Mouse (Mus musculus): ENCODE results near the gene Kif6. TPM values are rescaled to one million over a fixed set of nuclear protein-coding genes. Genes with fewer than 3 reads are reported as not detected.

Gene Kif6
- total RNA-seq, 4 experiments from 2014 or later: 3.8 to 5.6 (median 4.3) TPM

DNA sequence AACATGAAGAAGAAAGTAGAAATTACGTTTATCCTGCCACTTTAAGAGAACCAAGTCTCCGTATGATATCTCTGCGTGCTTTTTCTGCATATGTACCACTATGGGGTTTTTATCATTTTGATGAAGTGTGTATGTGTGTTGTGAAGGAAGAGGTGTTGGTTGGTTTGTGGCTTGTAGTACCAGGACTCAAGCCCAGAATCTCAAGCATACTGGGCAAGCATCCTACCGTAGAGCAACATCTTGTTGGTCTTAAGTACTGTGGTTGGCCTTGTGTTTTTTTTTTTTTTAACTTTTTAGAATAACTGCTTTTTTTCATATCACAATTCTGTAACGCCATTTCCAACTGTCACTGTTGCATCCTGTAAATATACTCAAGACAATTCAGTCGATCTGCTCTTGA, 277.5 kb downstream of the Kif6 start:
- no peak for DNase-seq (ENCODE audit: low spot score in 2 of 2)

GRCm38 (mm10) chr17:49894471-49894870, 279.5 kb downstream of the Kif6 start:
- DNase-seq (ENCODE audit: low spot score in 2 of 2): no peak

- DNase-seq (ENCODE audit: low spot score in 2 of 2): peak; percentile 36 to 81
These were observed 284.0 kb downstream of the Kif6 start for GRCm38 (mm10) chr17:49898849-49899331.

DNA sequence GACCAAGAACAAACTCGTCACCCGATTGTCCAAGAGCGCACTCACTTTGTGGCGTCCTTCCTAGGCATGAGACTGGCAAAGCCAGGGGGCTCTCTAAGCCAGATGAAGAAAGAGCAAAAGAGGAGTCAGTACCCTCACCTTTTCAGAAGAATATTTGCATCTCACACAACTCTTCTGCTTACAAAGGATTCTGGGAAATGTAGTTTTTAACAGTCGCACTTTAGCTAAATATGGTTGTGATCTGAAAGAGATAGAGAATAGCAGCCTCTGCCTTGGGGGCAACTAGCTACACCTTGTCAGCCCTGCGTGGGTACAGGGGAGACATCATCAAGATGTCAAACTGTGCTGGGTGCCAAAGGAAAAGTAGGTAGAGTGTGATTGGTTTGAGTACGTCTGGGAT, 287.7 kb downstream of the Kif6 start:
- DNase-seq (ENCODE audit: low spot score in 2 of 2): no peak

DNA sequence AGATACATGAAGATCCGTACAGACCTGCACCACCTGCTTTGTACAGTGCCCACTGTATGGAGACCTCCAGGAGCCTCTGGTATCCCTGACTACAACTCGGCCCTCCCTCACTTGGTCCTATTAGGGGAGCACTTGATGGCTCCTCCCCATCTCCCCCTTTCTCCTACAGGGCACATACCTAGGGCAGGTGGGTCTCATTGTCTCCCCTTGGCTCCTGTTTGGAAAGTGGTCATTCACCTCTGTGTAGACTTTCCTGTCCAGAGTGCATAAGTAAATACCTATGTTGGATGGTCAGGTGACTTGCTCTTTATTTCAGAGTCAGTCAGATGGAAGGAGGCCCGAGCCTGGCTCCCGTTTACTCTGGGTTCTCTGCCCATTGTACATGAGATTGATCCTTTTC, 308.5 kb downstream of the Kif6 start:
- DNase-seq (ENCODE audit: low spot score in 2 of 2): no peak

DNA sequence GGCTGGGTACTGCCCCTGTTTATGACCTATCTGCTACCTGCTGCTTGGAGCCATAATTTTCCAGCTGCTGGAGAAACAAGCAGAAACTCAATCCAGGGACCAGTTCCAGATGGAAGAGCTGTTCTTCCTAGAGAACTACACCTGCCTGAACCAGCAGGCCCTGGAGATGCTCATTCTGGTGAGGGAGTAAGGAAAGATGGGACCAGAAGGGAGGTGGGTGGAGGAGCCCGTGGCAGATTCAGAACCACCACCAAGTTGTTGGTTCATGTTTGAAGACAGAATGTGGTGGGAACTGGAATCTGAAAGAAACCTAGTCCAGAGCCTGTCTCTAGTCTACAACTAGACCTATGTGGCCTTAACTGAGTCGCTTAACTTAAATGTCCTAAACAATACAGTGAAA, 312.7 kb downstream of the Kif6 start:
- DNase-seq (ENCODE audit: low spot score in 2 of 2): peak in 1 of 2 experiments; percentile 32

- no peak for DNase-seq (ENCODE audit: low spot score in 2 of 2)
These were observed 318.9 kb downstream of the Kif6 start for GRCm38 (mm10) chr17:49933806-49934205.

DNA sequence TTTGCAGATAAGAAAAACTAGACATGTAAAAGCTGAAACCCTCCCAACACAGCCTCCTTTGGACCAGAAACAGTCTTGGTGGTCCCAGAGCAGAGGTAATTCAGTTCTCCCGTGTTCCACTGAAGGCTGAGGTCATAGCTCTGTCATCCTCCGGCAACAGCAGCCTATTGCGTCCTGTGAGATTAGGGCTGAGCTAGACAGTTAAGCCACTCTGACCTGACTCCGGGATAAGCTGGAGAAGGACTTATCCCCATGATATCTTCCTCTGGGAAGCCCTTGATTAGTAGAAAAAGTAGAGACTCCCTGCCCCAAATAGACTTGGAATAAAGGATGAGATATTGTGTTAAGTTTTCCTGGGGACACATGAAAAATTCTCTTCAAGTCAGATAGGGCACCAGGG, 319.6 kb downstream of the Kif6 start:
- no peak for DNase-seq (ENCODE audit: low spot score in 2 of 2)

DNA sequence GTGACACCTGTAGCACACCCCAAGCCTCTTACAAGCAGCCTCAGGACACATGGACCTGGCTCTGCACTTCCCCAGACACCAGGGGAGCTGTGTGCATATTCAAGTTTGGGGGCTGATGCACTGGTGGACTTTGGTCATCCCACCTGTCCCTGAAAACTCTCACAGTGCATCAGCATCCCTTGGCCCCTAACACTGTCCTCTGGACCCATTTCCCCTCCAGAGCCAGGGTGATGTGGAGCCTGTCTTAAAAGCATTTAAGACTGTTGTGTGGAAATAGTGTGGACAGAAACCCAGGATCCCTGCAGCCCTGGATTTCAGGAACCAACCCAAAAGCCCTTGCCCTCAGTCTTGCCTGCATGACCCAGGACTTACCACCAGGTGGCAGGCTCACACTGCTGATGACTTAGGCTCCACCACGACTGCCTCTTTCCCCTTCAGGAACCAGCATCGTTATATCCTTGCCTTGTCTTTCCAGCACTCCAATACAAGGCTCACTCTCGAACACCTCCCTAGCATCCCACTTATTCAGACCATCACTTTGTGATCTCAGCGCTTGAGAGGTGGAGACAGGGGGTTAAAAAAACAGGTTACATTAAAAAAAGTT, 320.8 kb downstream of the Kif6 start:
- DNase-seq (ENCODE audit: low spot score in 2 of 2): peak in 1 of 2 experiments; percentile 79

DNA sequence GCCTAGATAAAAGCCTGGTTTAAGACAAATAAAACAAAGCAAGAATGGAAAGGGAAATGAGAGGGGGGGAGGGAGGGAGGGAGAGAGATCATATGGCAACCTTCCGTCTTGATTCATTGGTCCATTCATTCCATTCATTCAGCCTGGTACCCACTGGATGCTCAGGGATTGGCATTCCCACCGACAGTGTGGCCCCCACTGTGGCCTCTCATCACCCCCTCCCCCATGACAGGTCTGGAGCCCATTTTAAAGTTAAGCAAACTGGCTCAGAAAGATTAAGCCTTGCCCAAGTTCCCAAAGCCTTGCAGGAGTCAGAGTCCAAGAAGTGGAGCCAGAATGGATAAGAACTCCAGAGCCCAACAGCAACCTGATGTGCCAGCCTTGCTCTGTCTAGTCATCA, 321.3 kb downstream of the Kif6 start:
- no peak for DNase-seq (ENCODE audit: low spot score in 2 of 2)

- DNase-seq (ENCODE audit: low spot score in 2 of 2): no peak
These were observed 324.2 kb downstream of the Kif6 start for GRCm38 (mm10) chr17:49939146-49939545.

DNA sequence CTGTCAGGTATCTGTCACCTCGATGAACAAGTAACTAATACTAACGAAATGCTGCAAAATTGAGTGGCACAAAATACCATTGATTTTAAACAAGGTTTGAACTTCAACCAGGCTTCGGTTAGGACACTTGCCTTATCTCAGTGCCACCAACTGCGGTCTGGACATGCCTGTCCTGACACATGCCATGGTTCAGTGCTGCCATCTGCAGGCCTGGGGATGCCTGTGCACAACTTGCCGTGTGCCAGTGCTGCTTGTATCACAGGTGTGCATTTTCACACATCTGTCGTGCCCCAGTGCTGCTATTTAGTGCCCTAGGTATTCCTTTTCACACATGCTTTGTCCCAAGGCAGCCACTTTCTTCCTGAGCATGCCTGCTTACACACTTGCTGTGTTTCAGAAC, 327.7 kb downstream of the Kif6 start:
- peak in 1 of 2 experiments; percentile 11 for DNase-seq (ENCODE audit: low spot score in 2 of 2)

GRCm38 (mm10) chr17:49951491-49951855, 336.5 kb downstream of the Kif6 start:
- DNase-seq (ENCODE audit: low spot score in 2 of 2): peak; percentile 49 to 64

- DNase-seq (ENCODE audit: low spot score in 2 of 2): peak in 1 of 2 experiments; percentile 6
These were observed 337.1 kb downstream of the Kif6 start for GRCm38 (mm10) chr17:49951856-49952607.

DNA sequence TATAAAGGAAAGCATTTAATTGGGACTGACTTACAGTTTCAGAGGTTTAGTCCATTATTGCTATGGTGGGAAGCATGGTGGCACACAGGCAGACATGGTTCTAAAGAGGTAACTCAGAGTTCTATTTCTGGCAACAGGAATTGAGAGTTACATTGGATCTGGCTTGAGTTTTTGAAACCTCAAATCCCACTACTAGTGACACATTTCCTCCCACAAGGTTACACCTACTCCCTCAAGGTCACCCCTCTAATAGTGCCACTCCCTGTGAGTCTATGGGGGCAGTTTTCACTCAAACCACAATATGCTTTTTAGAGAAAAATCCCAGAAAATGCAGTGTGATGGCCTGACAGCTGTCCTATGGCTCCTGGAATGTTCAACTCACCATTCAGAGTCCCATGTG, 344.1 kb downstream of the Kif6 start:
- no peak for DNase-seq (ENCODE audit: low spot score in 2 of 2)

Other genes starting within 250 kb of the Kif6 start
- 10 to 100 TPM; 11.7 to 20.4 (median 16.0) TPM for gene Mocs1, start 186.8 kb upstream of the Kif6 start, total RNA-seq (2022)
- 10 to 100 TPM; 54.4 to 63.9 (median 56.9) TPM for gene Daam2, start 50.8 kb upstream of the Kif6 start, total RNA-seq (2022)